Mouse (Mus musculus): ENCODE results near the gene Bad.

GRCm38 (mm10) chr19:6954046-6954445 lies 12.4 kb downstream of the Bad start:
- TF ChIP-seq CTCF (conservative IDR thresholded peaks at IDR 0.05; ENCODE audit: low read length) (peak; percentile 30; the same call in 1 of the 2 replicates), NANOG (IDR thresholded peaks at IDR 0.05; ENCODE audit: borderline replicate concordance, low read length) (no peak)
